Mouse (Mus musculus) midbrain, embryonic 14.5 days (tissue): ENCODE measurements around the gene Tuba4a. TPM values are rescaled to one million over a fixed set of nuclear protein-coding genes. Genes with fewer than 3 reads are reported as not detected.

ENCODE experiments used
- ATAC-seq: fragments of 200-750 bp; cut with Nextera tagmentation; 2 replicates; pipeline ENCODE4 v1.8.0; 2017; ENCODE audit warnings: moderate number of reproducible peaks, moderate library complexity; ENCODE audit not compliant: low FRiP score, low TSS enrichment
- DNase-seq: peaks from one replicate; pipeline ENCODE4 v3.0.0-alpha.2; 2015
- H3K27ac ChIP-seq: fragments of 300-500 bp; sonication (generic); replicated peaks from 2 replicates; pipeline ENCODE4 v1.5.1; 2014; ENCODE audit warnings: mild to moderate bottlenecking, low read depth, low read length, moderate library complexity
- H3K27me3 ChIP-seq: fragments of 300-500 bp; sonication (generic); 2 replicates; pipeline ENCODE4 v1.6.1; 2014; ENCODE audit warnings: low read length, control low read depth, mixed read lengths; ENCODE audit not compliant: control insufficient read depth, insufficient read depth
- H3K36me3 ChIP-seq: fragments of 300-500 bp; sonication (generic); 2 replicates; pipeline ENCODE4 v1.6.1; 2014; ENCODE audit warnings: low read length, control low read depth; ENCODE audit not compliant: control insufficient read depth, insufficient read depth
- H3K4me1 ChIP-seq: fragments of 300-500 bp; sonication (generic); 2 replicates; pipeline ENCODE4 v1.6.1; 2014; ENCODE audit warnings: mild to moderate bottlenecking, antibody characterized with exemption, low read length, control low read depth; ENCODE audit not compliant: control insufficient read depth, insufficient read depth
- H3K4me2 ChIP-seq: fragments of 300-500 bp; sonication (generic); 2 replicates; pipeline ENCODE4 v1.6.1; 2014; ENCODE audit warnings: mild to moderate bottlenecking, low read length, moderate library complexity
- H3K4me3 ChIP-seq: fragments of 300-500 bp; sonication (generic); replicated peaks from 2 replicates; pipeline ENCODE4 v1.5.1; 2014; ENCODE audit warnings: low read depth, low read length
- H3K9ac ChIP-seq: fragments of 300-500 bp; sonication (generic); replicated peaks from 2 replicates; pipeline ENCODE4 v1.6.1; 2014; ENCODE audit warnings: mild to moderate bottlenecking, low read length, moderate library complexity
- H3K9me3 ChIP-seq: fragments of 300-500 bp; sonication (generic); 2 replicates; pipeline ENCODE4 v1.6.1; 2016; ENCODE audit warnings: low read length, control low read depth, mixed read lengths; ENCODE audit not compliant: control insufficient read depth
- WGBS: fragments of 180-500 bp; shearing (Covaris S2); extraction: QIAGEN DNeasy Blood & Tissue Kit; methylation state at CpG from one replicate; pipeline ENCODE4 v1.1.7; 2014; 5-methylcytosine and 5-hydroxymethylcytosine counted together
- polyA plus RNA-seq: library from polyadenylated mRNA; unstranded; fragments of >200 nt; fragmentation: Nextera tagmentation; extraction: Ambion mirVana; gene quantifications from 2 replicates; pipeline ENCODE4 v1.2.1, GENCODE M21; 2014

Tuba4a gene
- polyA plus RNA-seq, 1 experiment from 2014 or later, result 4.2 TPM

GRCm38 (mm10) chr1:75210136-75211087, 9.3 kb downstream of the Tuba4a start, which contains the start of the genes Glb1l and Stk16:
TSS of gene Glb1l (minus strand) at chr1:75210813.
TSS of gene Stk16 (plus strand) at chr1:75210838.
- Histone ChIP-seq H3K36me3 (peaks cover 27% of the 10 kb centered on the region), H3K9ac (peak within 1 kb of the TSS; percentile 74), H3K27me3 (no peaks in the 10 kb centered on the region), H3K4me2 (peak within 1 kb of the TSS; percentile 96), H3K4me1 (peaks cover 27% of the 10 kb centered on the region), H3K4me3 (peak within 1 kb of the TSS; percentile 71), H3K27ac (0 out of 2 replicates have a peak within 1 kb of the TSS, but pooled peaks have one; percentile 6), H3K9me3 (no peaks in the 10 kb centered on the region)
- WGBS, result 5% methylated on average over 42 of the region's 42 CpGs
- ATAC-seq (peak; percentile 94), DNase-seq (peak; percentile 98)

- no peak for ATAC-seq
- WGBS, result 12% methylated on average over 34 of the region's 34 CpGs
- DNase-seq, result peak; percentile 14
- Histone ChIP-seq H3K27ac (no peak overlapping the region), H3K9ac (peak overlapping the region; percentile 42), H3K4me3 (peak overlapping the region; percentile 71), H3K36me3 (peaks cover 20% of the 10 kb centered on the region), H3K4me2 (peak overlapping the region; percentile 96), H3K4me1 (peaks cover 27% of the 10 kb centered on the region), H3K27me3 (no peaks in the 10 kb centered on the region), H3K9me3 (no peaks in the 10 kb centered on the region)
Measured at GRCm38 (mm10) chr1:75208967-75209678, 10.5 kb downstream of the Tuba4a start.

- Histone ChIP-seq H3K36me3 (peaks cover 45% of the 10 kb centered on the region), H3K4me1 (no peaks in the 10 kb centered on the region), H3K27me3 (no peaks in the 10 kb centered on the region), H3K9me3 (no peaks in the 10 kb centered on the region), H3K9ac (no peak overlapping the region), H3K4me2 (no peak overlapping the region), H3K4me3 (no peak overlapping the region), H3K27ac (no peak overlapping the region)
- DNase-seq (no peak), ATAC-seq (no peak)
- WGBS, result 79% methylated on average over 1 of the region's 1 CpGs
Measured at GRCm38 (mm10) chr1:75201236-75201635, 18.4 kb downstream of the Tuba4a start.

GRCm38 (mm10) chr1:75192452-75192851, 27.2 kb downstream of the Tuba4a start:
- Histone ChIP-seq H3K9me3 (no peaks in the 10 kb centered on the region), H3K27me3 (no peaks in the 10 kb centered on the region), H3K36me3 (peaks cover 38% of the 10 kb centered on the region), H3K27ac (peak overlapping the region; percentile 83), H3K4me2 (peak overlapping the region; percentile 80), H3K4me1 (peaks cover 19% of the 10 kb centered on the region), H3K4me3 (peak overlapping the region; percentile 71), H3K9ac (peak overlapping the region; percentile 62)
- ATAC-seq (peak; percentile 22; the same call in 1 of the 2 replicates), DNase-seq (no peak)
- WGBS, result under 1% methylated on average over 19 of the region's 19 CpGs

- peak; percentile 99 for ATAC-seq
Measured at GRCm38 (mm10) chr1:75191622-75192402, 27.9 kb downstream of the Tuba4a start, which contains the start of the genes Ankzf1 and Atg9a. TSS of gene Ankzf1 (plus strand) at chr1:75192151. TSS of gene Atg9a (minus strand) at chr1:75192196.

GRCm38 (mm10) chr1:75191258-75191621, 28.4 kb downstream of the Tuba4a start:
- peaks cover 19% of the 10 kb centered on the region for H3K4me1 ChIP-seq
- DNase-seq (no peak), ATAC-seq (no peak)
- peak overlapping the region; percentile 71 for H3K4me3 ChIP-seq
- no peaks in the 10 kb centered on the region for H3K9me3 ChIP-seq
- H3K9ac ChIP-seq, result peak overlapping the region; percentile 84
- H3K36me3 ChIP-seq, result peaks cover 38% of the 10 kb centered on the region
- H3K27me3 ChIP-seq, result no peaks in the 10 kb centered on the region
- peak overlapping the region; percentile 80 for H3K4me2 ChIP-seq
- peak overlapping the region; percentile 95 for H3K27ac ChIP-seq
- WGBS, result 42% methylated on average over 5 of the region's 5 CpGs

More at GRCm38 (mm10) chr1:75191622-75192402, 27.9 kb downstream of the Tuba4a start, which contains the start of the genes Ankzf1 and Atg9a:
- peak; percentile 97 for DNase-seq
- Histone ChIP-seq H3K27me3 (no peaks in the 10 kb centered on the region), H3K4me1 (peaks cover 19% of the 10 kb centered on the region), H3K4me2 (peak within 1 kb of the TSS; percentile 80), H3K36me3 (peaks cover 38% of the 10 kb centered on the region), H3K9ac (peak within 1 kb of the TSS; percentile 84), H3K9me3 (no peaks in the 10 kb centered on the region), H3K27ac (peak within 1 kb of the TSS; percentile 95), H3K4me3 (peak within 1 kb of the TSS; percentile 71)
- WGBS, result under 1% methylated on average over 56 of the region's 56 CpGs

GRCm38 (mm10) chr1:75190577-75190976, 29.1 kb downstream of the Tuba4a start:
- Histone ChIP-seq H3K4me1 (peaks cover 19% of the 10 kb centered on the region), H3K4me2 (peak overlapping the region; percentile 80), H3K4me3 (0 out of 2 replicates have a peak overlapping the region, but pooled peaks have one; percentile 71)

More at GRCm38 (mm10) chr1:75190577-75190976, 29.1 kb downstream of the Tuba4a start:
- WGBS, result 88% methylated on average over 2 of the region's 2 CpGs
- H3K9ac ChIP-seq, result no peak overlapping the region
- H3K27me3 ChIP-seq, result no peaks in the 10 kb centered on the region
- H3K27ac ChIP-seq, result no peak overlapping the region
- no peak for DNase-seq
- no peaks in the 10 kb centered on the region for H3K9me3 ChIP-seq
- no peak for ATAC-seq
- H3K36me3 ChIP-seq, result peaks cover 38% of the 10 kb centered on the region
